Mouse (Mus musculus) limb, embryonic 12.5 days (tissue): ENCODE measurements around the gene Atp13a4. TPM values are rescaled to one million over a fixed set of nuclear protein-coding genes. Genes with fewer than 3 reads are reported as not detected.

ENCODE experiments used
- ATAC-seq: fragments of 200-750 bp; cut with Nextera tagmentation; 2 replicates; pipeline ENCODE4 v1.8.0; 2017; ENCODE audit warnings: low read depth, moderate TSS enrichment; ENCODE audit not compliant: insufficient number of reproducible peaks, insufficient read depth, low FRiP score, low TSS enrichment
- H3K27ac ChIP-seq: fragments of 300-500 bp; sonication (generic); 2 replicates; pipeline ENCODE4 v1.5.1; 2016; ENCODE audit warnings: mild to moderate bottlenecking, moderate library complexity
- H3K27me3 ChIP-seq: fragments of 300-500 bp; sonication (generic); 2 replicates; pipeline ENCODE4 v1.6.1; 2016; ENCODE audit warnings: mild to moderate bottlenecking, moderate library complexity
- H3K36me3 ChIP-seq: fragments of 300-500 bp; sonication (generic); 2 replicates; pipeline ENCODE4 v1.6.1; 2016; ENCODE audit warnings: mild to moderate bottlenecking, moderate library complexity
- H3K4me1 ChIP-seq: fragments of 300-500 bp; sonication (generic); replicated peaks from 2 replicates; pipeline ENCODE4 v1.6.1; 2016
- H3K4me2 ChIP-seq: fragments of 300-500 bp; sonication (generic); 2 replicates; pipeline ENCODE4 v1.6.1; 2016; ENCODE audit warnings: mild to moderate bottlenecking, moderate library complexity
- H3K4me3 ChIP-seq: fragments of 300-500 bp; sonication (generic); replicated peaks from 2 replicates; pipeline ENCODE4 v1.5.1; 2016; ENCODE audit warnings: mild to moderate bottlenecking
- H3K9ac ChIP-seq: fragments of 300-500 bp; sonication (generic); replicated peaks from 2 replicates; pipeline ENCODE4 v1.6.1; 2016; ENCODE audit warnings: mild to moderate bottlenecking, moderate library complexity
- H3K9me3 ChIP-seq: fragments of 300-500 bp; sonication (generic); 2 replicates; pipeline ENCODE4 v1.6.1; 2016; ENCODE audit warnings: mild to moderate bottlenecking, moderate library complexity
- WGBS: fragments of 180-500 bp; shearing (Covaris S2); methylation state at CpG from one replicate; pipeline ENCODE4 v1.1.7; 2016; 5-methylcytosine and 5-hydroxymethylcytosine counted together
- polyA plus RNA-seq: library from polyadenylated mRNA; unstranded; fragments of >200 nt; fragmentation: Nextera tagmentation; extraction: Ambion mirVana; gene quantifications from 2 replicates; pipeline ENCODE4 v1.2.1, GENCODE M21; 2016

The Atp13a4 gene
- polyA plus RNA-seq, 1 experiment from 2014 or later, result not detected

DNA sequence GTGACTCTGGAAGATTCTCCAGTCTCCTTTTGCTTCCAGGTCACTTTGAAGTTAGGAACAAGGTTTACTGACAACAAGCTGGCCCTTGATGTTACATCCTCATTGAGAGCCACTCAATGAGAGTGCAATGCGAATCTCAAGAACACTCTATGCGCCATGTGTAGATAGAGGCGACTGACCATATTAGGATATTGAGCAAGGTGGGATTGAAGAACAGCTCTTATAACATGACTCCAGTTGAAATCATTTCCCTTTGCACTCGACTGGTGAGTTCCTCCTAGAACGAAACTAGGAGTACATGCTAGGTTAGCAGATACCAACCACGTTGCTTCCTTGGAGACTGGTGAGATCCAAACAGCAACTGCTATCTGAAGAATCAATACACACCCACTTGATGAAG is 64.3 kb downstream of the Atp13a4 start:
- Histone ChIP-seq H3K27me3 (no peaks in the 10 kb centered on the region), H3K4me2 (no peak overlapping the region), H3K9me3 (no peaks in the 10 kb centered on the region), H3K4me3 (no peak overlapping the region), H3K36me3 (no peaks in the 10 kb centered on the region), H3K4me1 (no peaks in the 10 kb centered on the region), H3K9ac (no peak overlapping the region), H3K27ac (no peak overlapping the region)
- no peak for ATAC-seq
- 90% methylated on average over 6 of the region's 6 CpGs for WGBS

- ATAC-seq, result no peak
- WGBS, result 82% methylated on average over 3 of the region's 3 CpGs
- H3K4me1 ChIP-seq, result no peaks in the 10 kb centered on the region
Observed at GRCm38 (mm10) chr16:29463798-29464197, 80.9 kb downstream of the Atp13a4 start.

GRCm38 (mm10) chr16:29459331-29459730 is 85.3 kb downstream of the Atp13a4 start:
- no peaks in the 10 kb centered on the region for H3K4me1 ChIP-seq
- H3K27me3 ChIP-seq, result no peaks in the 10 kb centered on the region
- no peaks in the 10 kb centered on the region for H3K36me3 ChIP-seq
- no peak overlapping the region for H3K4me2 ChIP-seq
- WGBS, result 62% methylated on average over 10 of the region's 10 CpGs
- ATAC-seq, result no peak
- H3K9ac ChIP-seq, result no peak overlapping the region
- no peaks in the 10 kb centered on the region for H3K9me3 ChIP-seq
- no peak overlapping the region for H3K27ac ChIP-seq
- no peak overlapping the region for H3K4me3 ChIP-seq

More at GRCm38 (mm10) chr16:29463798-29464197, 80.9 kb downstream of the Atp13a4 start:
- no peaks in the 10 kb centered on the region for H3K27me3 ChIP-seq
- no peak overlapping the region for H3K4me3 ChIP-seq
- no peak overlapping the region for H3K9ac ChIP-seq
- H3K36me3 ChIP-seq, result no peaks in the 10 kb centered on the region
- H3K4me2 ChIP-seq, result no peak overlapping the region
- no peak overlapping the region for H3K27ac ChIP-seq
- no peaks in the 10 kb centered on the region for H3K9me3 ChIP-seq

- no peaks in the 10 kb centered on the region for H3K4me1 ChIP-seq
- no peak overlapping the region for H3K4me3 ChIP-seq
- H3K36me3 ChIP-seq, result no peaks in the 10 kb centered on the region
- no peak for ATAC-seq
- no peaks in the 10 kb centered on the region for H3K27me3 ChIP-seq
- no peak overlapping the region for H3K4me2 ChIP-seq
- no peak overlapping the region for H3K9ac ChIP-seq
- WGBS, result 93% methylated on average over 2 of the region's 2 CpGs
- H3K27ac ChIP-seq, result no peak overlapping the region
- no peaks in the 10 kb centered on the region for H3K9me3 ChIP-seq
Observed at GRCm38 (mm10) chr16:29456851-29457250, 87.8 kb downstream of the Atp13a4 start.

- WGBS, result 80% methylated on average over 6 of the region's 6 CpGs
Observed at GRCm38 (mm10) chr16:29453282-29453681, 91.4 kb downstream of the Atp13a4 start.

GRCm38 (mm10) chr16:29451706-29452105 is 93.0 kb downstream of the Atp13a4 start:
- 62% methylated on average over 3 of the region's 3 CpGs for WGBS

More at GRCm38 (mm10) chr16:29453282-29453681, 91.4 kb downstream of the Atp13a4 start:
- H3K27ac ChIP-seq, result no peak overlapping the region
- no peak overlapping the region for H3K9ac ChIP-seq
- no peak overlapping the region for H3K4me2 ChIP-seq
- no peak for ATAC-seq
- H3K36me3 ChIP-seq, result no peaks in the 10 kb centered on the region
- H3K27me3 ChIP-seq, result no peaks in the 10 kb centered on the region
- H3K9me3 ChIP-seq, result no peaks in the 10 kb centered on the region
- H3K4me1 ChIP-seq, result no peaks in the 10 kb centered on the region
- H3K4me3 ChIP-seq, result no peak overlapping the region

GRCm38 (mm10) chr16:29442126-29442525 is 102.5 kb downstream of the Atp13a4 start:
- Histone ChIP-seq H3K36me3 (no peaks in the 10 kb centered on the region), H3K9ac (no peak overlapping the region), H3K9me3 (no peaks in the 10 kb centered on the region), H3K4me3 (no peak overlapping the region), H3K27ac (no peak overlapping the region), H3K27me3 (no peaks in the 10 kb centered on the region), H3K4me2 (no peak overlapping the region), H3K4me1 (no peaks in the 10 kb centered on the region)
- no peak for ATAC-seq
- WGBS, result 62% methylated on average over 3 of the region's 3 CpGs

More at GRCm38 (mm10) chr16:29451706-29452105, 93.0 kb downstream of the Atp13a4 start:
- no peaks in the 10 kb centered on the region for H3K9me3 ChIP-seq
- no peaks in the 10 kb centered on the region for H3K4me1 ChIP-seq
- no peaks in the 10 kb centered on the region for H3K36me3 ChIP-seq
- H3K4me3 ChIP-seq, result no peak overlapping the region
- no peak overlapping the region for H3K9ac ChIP-seq
- H3K4me2 ChIP-seq, result no peak overlapping the region
- H3K27me3 ChIP-seq, result no peaks in the 10 kb centered on the region
- no peak overlapping the region for H3K27ac ChIP-seq
- ATAC-seq, result 0 out of 2 replicates have a peak, but pooled peaks have one; percentile 31

DNA sequence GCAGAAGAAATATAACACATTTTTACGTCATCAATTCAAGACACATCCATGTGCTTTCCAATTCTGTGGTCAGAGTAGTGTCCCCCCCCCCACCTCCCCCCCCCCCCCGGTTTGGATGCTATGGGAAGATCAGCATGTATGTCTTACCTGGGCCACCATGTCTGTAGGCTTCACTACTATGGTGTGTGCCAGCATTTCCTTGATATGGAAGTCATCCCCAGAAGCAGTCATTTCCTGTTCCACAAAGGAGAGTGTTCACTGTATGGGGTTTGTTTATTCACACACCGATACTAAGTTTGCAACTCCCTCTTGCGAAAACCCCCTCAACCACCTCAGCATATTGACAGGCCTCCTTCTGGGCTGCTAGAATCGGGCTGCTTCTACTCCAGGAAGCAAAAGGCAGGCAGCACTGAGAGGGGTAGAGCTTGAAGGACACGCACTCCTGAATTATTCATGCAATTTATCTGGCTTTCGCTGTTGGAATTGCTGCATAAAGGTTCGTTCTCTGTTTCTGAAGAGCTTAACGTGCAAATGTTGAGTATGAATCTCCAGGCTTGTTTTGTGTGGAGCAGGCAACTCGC is 103.2 kb downstream of the Atp13a4 start:
- H3K27ac ChIP-seq, result no peak overlapping the region
- no peaks in the 10 kb centered on the region for H3K36me3 ChIP-seq
- no peak overlapping the region for H3K9ac ChIP-seq
- H3K4me2 ChIP-seq, result no peak overlapping the region
- H3K4me1 ChIP-seq, result no peaks in the 10 kb centered on the region
- no peaks in the 10 kb centered on the region for H3K27me3 ChIP-seq
- H3K4me3 ChIP-seq, result no peak overlapping the region
- 84% methylated on average over 9 of the region's 10 CpGs for WGBS
- no peaks in the 10 kb centered on the region for H3K9me3 ChIP-seq
- no peak for ATAC-seq

DNA sequence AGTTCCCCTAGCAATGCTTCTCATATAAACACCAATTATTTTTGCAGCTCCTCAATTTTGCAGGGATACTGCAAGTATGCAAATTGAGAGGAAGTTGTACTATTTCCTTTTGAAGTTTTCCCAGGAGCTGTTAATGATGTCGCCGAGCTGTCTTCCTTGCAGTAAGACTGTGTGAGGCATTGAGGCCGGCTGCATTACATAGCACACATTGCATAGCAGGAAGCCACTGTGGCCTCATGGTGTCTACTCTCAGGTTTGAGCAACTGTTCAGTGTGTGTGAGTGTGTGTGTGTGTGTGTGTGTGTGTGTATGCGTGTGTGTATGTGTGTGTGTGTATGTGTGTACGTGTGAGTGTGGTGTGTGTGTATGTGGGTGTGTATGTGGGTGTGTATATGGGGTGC is 106.6 kb downstream of the Atp13a4 start:
- H3K4me3 ChIP-seq, result no peak overlapping the region
- no peaks in the 10 kb centered on the region for H3K27me3 ChIP-seq
- no peak; the same call in 1 of the 2 replicates for ATAC-seq
- no peak overlapping the region for H3K27ac ChIP-seq
- H3K4me2 ChIP-seq, result no peak overlapping the region
- H3K36me3 ChIP-seq, result no peaks in the 10 kb centered on the region
- no peak overlapping the region for H3K9ac ChIP-seq
- WGBS, result 90% methylated on average over 5 of the region's 5 CpGs
- no peaks in the 10 kb centered on the region for H3K4me1 ChIP-seq
- H3K9me3 ChIP-seq, result no peaks in the 10 kb centered on the region

- H3K36me3 ChIP-seq, result no peaks in the 10 kb centered on the region
- H3K9ac ChIP-seq, result no peak overlapping the region
- no peak for ATAC-seq
- no peak overlapping the region for H3K4me2 ChIP-seq
- no peaks in the 10 kb centered on the region for H3K9me3 ChIP-seq
- H3K4me3 ChIP-seq, result no peak overlapping the region
- no peaks in the 10 kb centered on the region for H3K27me3 ChIP-seq
- no peaks in the 10 kb centered on the region for H3K4me1 ChIP-seq
- WGBS, result 76% methylated on average over 6 of the region's 6 CpGs
- no peak overlapping the region for H3K27ac ChIP-seq
Observed at GRCm38 (mm10) chr16:29435746-29436145, 108.9 kb downstream of the Atp13a4 start.

DNA sequence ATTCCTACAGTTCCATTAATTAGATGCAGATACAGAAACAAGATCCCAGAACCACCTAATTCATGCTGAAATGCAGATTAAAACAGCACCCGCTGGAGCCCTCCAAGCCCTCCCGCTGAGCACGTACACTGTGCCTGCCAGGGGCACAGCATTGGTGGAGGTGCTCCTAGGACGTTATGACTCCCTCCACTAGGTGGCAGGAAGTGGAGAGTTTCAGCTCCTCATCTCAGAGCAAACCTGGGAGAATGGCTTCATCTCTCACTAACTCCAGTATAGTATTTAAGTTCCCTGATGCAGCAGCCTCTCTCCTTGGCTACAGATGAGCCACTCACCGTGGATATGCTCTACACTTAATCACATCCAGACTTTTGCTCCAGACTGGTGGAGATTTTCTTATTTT is 110.0 kb downstream of the Atp13a4 start:
- H3K27ac ChIP-seq, result no peak overlapping the region
- H3K9ac ChIP-seq, result no peak overlapping the region
- H3K4me1 ChIP-seq, result no peaks in the 10 kb centered on the region
- WGBS, result 17% methylated on average over 5 of the region's 5 CpGs
- H3K4me2 ChIP-seq, result no peak overlapping the region
- no peaks in the 10 kb centered on the region for H3K36me3 ChIP-seq
- no peak overlapping the region for H3K4me3 ChIP-seq
- no peaks in the 10 kb centered on the region for H3K9me3 ChIP-seq
- no peaks in the 10 kb centered on the region for H3K27me3 ChIP-seq
- ATAC-seq, result no peak

GRCm38 (mm10) chr16:29414822-29415221 is 129.8 kb downstream of the Atp13a4 start:
- Histone ChIP-seq H3K9me3 (no peaks in the 10 kb centered on the region), H3K9ac (no peak overlapping the region), H3K4me2 (no peak overlapping the region), H3K27me3 (no peaks in the 10 kb centered on the region), H3K27ac (no peak overlapping the region), H3K4me3 (no peak overlapping the region), H3K36me3 (no peaks in the 10 kb centered on the region), H3K4me1 (no peaks in the 10 kb centered on the region)
- no peak for ATAC-seq
- WGBS, result 88% methylated on average over 6 of the region's 6 CpGs
